Mouse (Mus musculus): Measurements from ENCODE around the gene Usmg5.
"Not testable (repeated sequence)": the region's sequence is repeated elsewhere in the genome, so short reads cannot be mapped to it uniquely, and the experiment has no call there.

The Usmg5 gene

GRCm38 (mm10) chr19:47090550-47091156 is at the start of gene Usmg5, which contains the start of gene Pdcd11:
Gene Usmg5 (minus strand): TSS chr19:47090647.
Gene Pdcd11 (plus strand): TSS chr19:47090768.
- peak; percentile 94 for DNase-seq (ENCODE audit: extremely low read depth, low read depth)

- not testable (repeated sequence) for DNase-seq (ENCODE audit: extremely low read depth, low read depth)
These were observed 49.2 kb upstream of the Usmg5 start for GRCm38 (mm10) chr19:47139611-47140010.

GRCm38 (mm10) chr19:47137771-47138421 is 47.4 kb upstream of the Usmg5 start, which contains the start of gene Calhm2:
Gene Calhm2 (minus strand): TSS chr19:47138294.
- DNase-seq (ENCODE audit: extremely low read depth, low read depth) = peak; percentile 54

GRCm38 (mm10) chr19:47137051-47137581 is 46.7 kb upstream of the Usmg5 start:
- DNase-seq (ENCODE audit: extremely low read depth, low read depth) = peak; percentile 94

DNA sequence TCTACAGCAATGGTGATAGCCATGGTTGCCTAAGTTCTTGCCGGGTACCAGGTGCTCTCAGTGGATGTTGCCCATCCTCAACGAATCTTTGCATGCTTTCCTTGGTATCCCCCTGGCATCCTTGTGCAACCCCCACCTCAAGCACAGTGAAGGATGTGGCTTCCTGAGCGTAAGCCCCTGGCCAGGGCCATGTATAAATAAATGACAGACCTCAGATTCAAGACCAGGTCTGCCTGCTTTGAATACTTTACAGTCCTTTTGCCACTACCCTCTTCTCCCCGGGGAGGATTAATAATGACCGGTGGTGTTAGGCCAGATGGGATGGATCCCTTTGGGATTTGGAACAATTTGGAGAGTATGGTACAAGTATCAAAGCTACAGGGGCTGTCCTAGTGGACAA is 45.7 kb upstream of the Usmg5 start:
- DNase-seq (ENCODE audit: extremely low read depth, low read depth) = no peak

DNA sequence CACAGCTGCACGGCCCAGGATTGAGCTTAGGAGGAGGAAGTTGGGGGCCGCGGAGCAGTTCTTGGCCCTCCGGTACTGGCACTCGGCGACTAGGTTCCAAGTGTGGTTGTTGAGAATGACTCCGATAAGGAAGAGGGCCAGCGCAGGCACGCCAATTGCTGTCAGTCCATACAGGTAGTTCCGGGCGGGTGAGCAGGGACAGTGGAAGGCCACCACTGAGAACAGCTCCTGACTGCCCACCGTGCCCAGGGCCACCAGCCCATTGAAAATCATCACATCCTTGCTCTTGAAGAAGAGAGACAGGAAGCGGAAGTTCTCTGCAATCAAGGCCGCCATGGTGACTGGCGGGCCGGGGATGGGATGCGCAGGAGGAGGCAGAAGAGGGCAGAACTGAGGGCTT is 45.1 kb upstream of the Usmg5 start:
- DNase-seq (ENCODE audit: extremely low read depth, low read depth) = no peak

- DNase-seq (ENCODE audit: extremely low read depth, low read depth) = peak; percentile 88
These were observed 42.7 kb upstream of the Usmg5 start for GRCm38 (mm10) chr19:47133161-47133560.

GRCm38 (mm10) chr19:47130551-47131125 is 40.2 kb upstream of the Usmg5 start:
- no peak for DNase-seq (ENCODE audit: extremely low read depth, low read depth)

GRCm38 (mm10) chr19:47128835-47129234 is 38.4 kb upstream of the Usmg5 start:
- DNase-seq (ENCODE audit: extremely low read depth, low read depth) = no peak

- DNase-seq (ENCODE audit: extremely low read depth, low read depth) = no peak
These were observed 37.7 kb upstream of the Usmg5 start for GRCm38 (mm10) chr19:47128164-47128563.

- peak; percentile 63 for DNase-seq (ENCODE audit: extremely low read depth, low read depth)
These were observed 32.4 kb upstream of the Usmg5 start for GRCm38 (mm10) chr19:47122802-47123201.

GRCm38 (mm10) chr19:47121054-47121453 is 30.6 kb upstream of the Usmg5 start:
- DNase-seq (ENCODE audit: extremely low read depth, low read depth) = peak; percentile 56

- DNase-seq (ENCODE audit: extremely low read depth, low read depth) = no peak
These were observed 28.2 kb upstream of the Usmg5 start for GRCm38 (mm10) chr19:47118634-47119033.

DNA sequence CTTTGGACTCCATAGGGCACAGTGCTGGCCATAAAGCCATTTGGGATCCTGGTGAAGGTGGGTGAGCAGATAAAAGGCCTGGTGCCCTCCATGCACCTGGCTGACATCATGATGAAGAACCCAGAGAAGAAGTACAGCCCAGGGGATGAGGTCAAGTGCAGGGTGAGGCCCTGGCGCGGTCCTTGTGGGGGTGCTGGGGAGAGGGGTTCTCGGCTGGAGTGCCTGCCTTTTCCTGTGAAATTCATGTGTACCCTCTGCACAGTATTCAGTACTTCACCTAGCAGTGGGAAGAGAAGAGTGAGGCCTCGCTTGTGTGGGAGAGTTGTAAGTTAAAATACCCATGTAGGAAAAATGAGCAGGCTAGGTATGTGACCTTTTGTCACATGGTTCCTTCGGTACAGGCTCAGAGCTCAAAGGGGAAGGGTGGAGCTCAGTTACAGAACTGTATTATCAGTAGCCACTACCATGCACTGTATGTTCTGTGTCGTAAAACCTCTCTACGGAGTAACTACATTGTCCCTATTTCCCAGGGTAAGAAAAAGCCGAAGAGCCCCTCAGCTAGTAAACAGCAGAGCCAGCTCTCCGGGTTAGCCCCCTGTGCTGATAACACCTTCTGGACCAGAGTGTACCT is 14.3 kb upstream of the Usmg5 start:
- no peak for DNase-seq (ENCODE audit: extremely low read depth, low read depth)

DNA sequence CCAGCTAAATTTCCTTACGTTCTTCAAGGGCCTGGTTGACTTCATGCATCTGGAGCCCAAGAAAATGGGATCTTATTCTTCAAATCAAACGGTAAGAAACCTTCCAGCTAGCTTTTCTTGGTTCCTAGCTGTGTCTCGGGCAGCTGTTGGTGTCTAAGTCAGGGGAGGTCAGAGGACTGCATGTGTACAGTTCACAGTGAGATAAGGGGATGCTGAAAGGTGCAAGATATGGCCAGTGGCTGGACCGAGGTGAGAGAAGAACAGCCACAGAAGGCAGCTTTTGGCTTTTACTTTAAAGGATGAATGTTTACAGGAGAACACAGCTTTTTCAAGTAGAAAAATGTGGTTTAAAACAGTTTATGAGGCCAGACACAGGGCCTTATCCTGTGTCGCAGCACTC is 10.6 kb upstream of the Usmg5 start:
- no peak for DNase-seq (ENCODE audit: extremely low read depth, low read depth)

DNA sequence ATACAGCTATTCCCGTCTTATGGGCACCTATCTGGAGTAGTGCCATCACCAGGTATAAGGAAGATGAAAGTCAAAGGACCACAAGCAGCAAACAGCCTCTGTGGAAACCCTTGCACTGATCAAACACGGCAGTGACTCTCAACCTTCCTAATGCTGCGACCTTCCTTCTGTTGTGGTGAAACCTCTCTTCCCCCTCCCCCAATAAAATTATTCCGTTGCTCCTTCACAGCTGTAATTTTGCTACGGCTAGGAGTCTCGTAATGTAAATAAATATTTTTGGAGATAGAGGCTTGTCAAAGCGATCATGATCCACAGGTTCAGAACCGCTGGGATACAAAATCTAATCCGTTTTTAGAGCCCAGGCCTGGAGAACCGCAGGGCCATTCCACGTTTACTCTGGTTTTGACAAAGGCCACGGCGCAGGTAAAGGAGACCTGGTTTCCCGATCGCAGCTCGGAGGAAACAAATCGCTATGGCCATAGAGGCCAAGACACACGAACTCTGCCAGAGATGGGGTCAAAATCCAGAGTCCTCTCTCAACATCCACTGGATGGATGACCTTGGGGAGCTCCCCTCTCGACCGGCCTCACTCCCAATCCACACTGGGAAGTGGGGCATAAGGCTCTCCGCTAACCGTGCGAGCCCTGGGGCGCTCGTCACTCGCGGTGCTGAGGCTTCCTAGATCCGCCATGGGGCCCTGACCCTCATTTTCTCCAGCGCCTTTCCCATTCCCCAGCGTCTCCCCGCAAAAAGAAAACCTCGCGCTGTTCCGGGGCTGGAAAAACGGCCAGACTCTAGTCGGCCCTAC is 525 bp downstream of the Usmg5 start:
- peak; percentile 32 for DNase-seq (ENCODE audit: extremely low read depth, low read depth)

- DNase-seq (ENCODE audit: extremely low read depth, low read depth) = no peak
These were observed 2.2 kb downstream of the Usmg5 start for GRCm38 (mm10) chr19:47088226-47088625.

- peak; percentile 90 for DNase-seq (ENCODE audit: extremely low read depth, low read depth)
These were observed 22.4 kb downstream of the Usmg5 start for GRCm38 (mm10) chr19:47067924-47068611.

GRCm38 (mm10) chr19:47067096-47067882 is 23.2 kb downstream of the Usmg5 start, which contains the start of gene Taf5:
Gene Taf5 (plus strand): TSS chr19:47067746.
- peak; percentile 98 for DNase-seq (ENCODE audit: extremely low read depth, low read depth)

- DNase-seq (ENCODE audit: extremely low read depth, low read depth) = no peak
These were observed 24.6 kb downstream of the Usmg5 start for GRCm38 (mm10) chr19:47065860-47066259.
